8 mouse cellular contexts compared by ENCODE assay signal in the genomic region with DNA sequence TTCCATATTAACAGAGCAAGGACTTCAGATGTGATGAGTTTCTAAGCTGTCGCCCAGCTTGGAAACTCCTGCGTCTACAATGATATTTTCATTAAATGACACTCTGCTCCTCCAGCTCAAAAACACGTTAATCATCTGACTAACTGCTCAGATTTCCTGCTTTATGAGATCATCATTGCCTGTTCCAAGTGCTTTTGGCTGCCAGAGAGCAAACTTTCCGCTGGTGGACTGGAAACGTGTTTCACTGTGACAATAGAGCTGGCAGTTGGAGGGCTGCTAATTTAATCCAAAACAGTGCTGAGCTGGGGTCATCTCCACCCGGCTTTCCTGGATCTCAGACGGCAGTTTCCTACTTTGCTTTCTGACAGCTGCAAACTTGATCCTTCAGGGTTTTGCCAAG. TPM values are rescaled to one million over a fixed set of nuclear protein-coding genes. Genes with fewer than 3 reads are reported as not detected.
DNase-seq lines count a peak whose midpoint lies in the region; ATAC-seq lines count a peak whose summit lies in the region.

No protein-coding gene starts in this region.

- H3K36me3 ChIP-seq in embryonic facial prominence, embryonic 12.5 days, result no peaks in the 10 kb centered on the region

- no peak overlapping the region for H3K9ac ChIP-seq in embryonic facial prominence, embryonic 12.5 days

- no peak overlapping the region; the same call in 1 of the 2 replicates for H3K4me2 ChIP-seq in embryonic facial prominence, embryonic 12.5 days (replicated peaks)

- peaks cover 20% of the 10 kb centered on the region; the same call in 1 of the 2 replicates for H3K4me1 ChIP-seq in embryonic facial prominence, embryonic 12.5 days

- DNase-seq in left cerebral cortex, postnatal 14 days (ENCODE audit: low spot score in 2 of 2), result peak; percentile 34 to 51
- no peak for DNase-seq in left cerebral cortex, adult 11 months (ENCODE audit: low spot score)
- DNase-seq in heart, postnatal 10 days, result peak; percentile 92 to 93
- DNase-seq in layer of hippocampus, adult 9-11 months, result peak; percentile 66
- peak; percentile 30 for DNase-seq in naive thymus-derived CD4-positive, alpha-beta T cell, adult 2 months (ENCODE audit: low read depth)
- no peak for DNase-seq in cerebellum, adult 11-12 months
- no peak for DNase-seq in frontal cortex, postnatal 10 days (ENCODE audit: low spot score in 2 of 2)

- WGBS in embryonic facial prominence, embryonic 12.5 days, result 14% methylated on average over 7 of the region's 7 CpGs

- intact Hi-C loops in left cerebral cortex, postnatal 14 days (cut with DNase I), result loop anchor here (5.0 kb wide), 1 partner anchor 77 kb away; a partner anchor contains a TSS
- intact Hi-C loops in heart, postnatal 10 days (cut with DNase I), result loop anchor here (2.0 kb wide), 2 partner anchors 32 to 78 kb away; no protein-coding TSS in a partner anchor

- no peak overlapping the region for H3K4me3 ChIP-seq in embryonic facial prominence, embryonic 12.5 days

- peak overlapping the region; percentile 79 for H3K27ac ChIP-seq in embryonic facial prominence, embryonic 12.5 days

- H3K27me3 ChIP-seq in embryonic facial prominence, embryonic 12.5 days, result no peaks in the 10 kb centered on the region

- no peak for ATAC-seq in embryonic facial prominence, embryonic 12.5 days (ENCODE audit: insufficient number of reproducible peaks, insufficient read depth, low FRiP score, low TSS enrichment)

- no peaks in the 10 kb centered on the region for H3K9me3 ChIP-seq in embryonic facial prominence, embryonic 12.5 days

RNA-seq across cellular contexts. Expression of a gene that starts 21.5 kb away (rescaled TPM):
- total RNA-seq in left cerebral cortex, postnatal 14 days (2021), result under 1 TPM; 0.59 to 0.68 TPM
- not detected in 2 replicates for polyA plus RNA-seq in embryonic facial prominence, embryonic 12.5 days (2016; fragmentation: Nextera tagmentation; extraction: Ambion mirVana)
- total RNA-seq in heart, postnatal 10 days (2021), result not detected

Comparison
In these comparisons a context has a peak if more than half of its experiments do, and no peak if none do; other contexts are left out.
1. DNase-seq: peak in left cerebral cortex, postnatal 14 days (2 of 2), heart, postnatal 10 days (2 of 2), layer of hippocampus, adult 9-11 months (single experiment) and naive thymus-derived CD4-positive, alpha-beta T cell, adult 2 months (single experiment); none in left cerebral cortex, adult 11 months (single experiment), cerebellum, adult 11-12 months (single experiment) and frontal cortex, postnatal 10 days (0 of 2).